Mouse (Mus musculus) NIH3T3 (cell line): Measurements from ENCODE around the gene Ghr.

Experiments
- DNase-seq: peaks from one replicate; pipeline ENCODE4 v3.0.0-alpha.2; 2012; ENCODE audit warnings: low read depth

Ghr gene

DNA sequence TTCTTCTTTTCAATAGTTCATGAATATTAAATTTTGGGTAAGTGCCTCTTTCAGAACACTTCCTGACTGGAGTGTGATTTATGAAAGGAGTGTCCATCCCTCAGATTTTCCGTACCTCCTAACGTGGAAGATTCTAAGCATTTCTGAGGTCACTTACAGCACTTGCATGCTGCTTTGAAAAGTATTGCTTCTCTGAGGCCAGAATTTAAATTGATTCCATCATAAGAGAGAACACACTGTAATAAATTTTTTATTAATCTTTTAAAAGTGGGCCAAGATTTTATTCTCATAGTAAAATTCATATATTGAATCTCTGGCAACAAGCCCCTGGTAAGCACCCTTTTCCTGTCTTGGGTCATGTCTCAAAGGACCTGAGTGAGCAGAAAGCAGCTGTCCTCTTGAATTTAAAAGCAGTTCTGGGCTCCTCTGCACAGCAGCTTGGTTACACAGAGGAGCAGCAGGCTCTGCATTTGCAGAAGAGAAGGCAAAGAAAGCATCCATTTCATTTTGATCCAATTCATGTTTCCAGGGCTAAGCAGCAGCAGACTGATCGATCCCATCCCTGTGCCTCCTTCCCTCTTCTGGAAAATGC, 46.9 kb downstream of the Ghr start:
- no peak for DNase-seq

DNA sequence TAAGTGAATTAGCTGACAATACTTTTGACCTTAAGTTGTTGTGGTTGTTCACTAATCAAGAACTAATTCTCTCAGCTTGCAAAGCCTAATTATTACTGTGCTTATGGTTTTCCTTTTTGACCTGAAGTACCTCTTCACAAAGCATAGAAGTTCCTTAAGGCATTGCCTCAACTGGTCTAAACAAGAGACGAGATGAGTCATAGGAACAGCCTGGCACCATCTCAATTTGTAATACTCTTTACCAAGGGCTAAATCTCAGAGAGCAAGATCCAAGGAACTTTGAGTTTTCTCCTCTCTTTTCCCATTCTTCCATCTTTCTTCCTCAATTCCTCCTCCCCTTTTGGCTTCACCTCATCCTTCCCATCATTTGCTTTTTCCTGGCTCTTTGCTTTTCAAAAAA, 69.3 kb downstream of the Ghr start:
- DNase-seq = peak; percentile 67

DNA sequence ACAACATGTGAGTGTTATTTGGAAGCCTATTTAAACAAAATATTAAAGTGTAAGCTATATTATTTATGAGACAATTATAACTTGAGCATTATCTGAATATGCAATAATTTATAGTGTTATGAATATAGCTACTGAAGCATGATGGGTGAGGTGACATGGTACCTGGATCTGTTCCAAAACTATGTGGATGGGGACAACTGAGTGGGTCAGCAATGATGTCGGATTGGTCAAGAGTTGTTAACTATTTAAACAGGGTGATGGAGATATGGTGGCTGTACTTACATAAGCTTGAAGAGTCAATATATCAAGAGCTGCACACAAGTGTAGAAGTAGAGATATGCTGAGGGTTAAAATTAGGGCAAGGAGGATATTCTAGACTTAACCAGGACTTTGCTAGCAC, 70.9 kb downstream of the Ghr start:
- DNase-seq = no peak

DNA sequence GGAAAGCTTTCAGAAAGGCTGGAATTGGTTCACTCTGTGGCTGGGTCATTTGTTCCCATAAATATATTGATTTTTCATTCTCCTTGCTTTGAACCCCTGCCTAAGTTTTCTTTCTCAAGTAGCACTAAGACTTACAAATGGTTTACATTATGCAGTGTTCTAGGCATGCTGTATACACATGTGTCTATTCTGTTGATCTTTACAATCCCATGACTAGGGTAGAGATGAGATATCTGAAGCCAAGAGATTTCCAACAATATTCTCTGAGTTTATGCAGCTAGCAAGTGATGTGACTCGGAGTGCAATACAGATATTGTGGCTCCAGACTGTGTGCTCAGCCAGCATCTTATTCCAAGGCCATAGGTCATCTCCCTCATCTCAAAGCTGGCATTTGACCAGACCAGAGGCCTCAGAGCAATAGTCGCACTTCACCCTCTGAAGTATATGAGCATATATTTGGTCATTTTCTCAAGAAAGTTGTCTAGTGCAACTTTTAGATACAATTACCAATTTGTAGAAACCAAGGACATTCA, 71.6 kb downstream of the Ghr start:
- DNase-seq = no peak

DNA sequence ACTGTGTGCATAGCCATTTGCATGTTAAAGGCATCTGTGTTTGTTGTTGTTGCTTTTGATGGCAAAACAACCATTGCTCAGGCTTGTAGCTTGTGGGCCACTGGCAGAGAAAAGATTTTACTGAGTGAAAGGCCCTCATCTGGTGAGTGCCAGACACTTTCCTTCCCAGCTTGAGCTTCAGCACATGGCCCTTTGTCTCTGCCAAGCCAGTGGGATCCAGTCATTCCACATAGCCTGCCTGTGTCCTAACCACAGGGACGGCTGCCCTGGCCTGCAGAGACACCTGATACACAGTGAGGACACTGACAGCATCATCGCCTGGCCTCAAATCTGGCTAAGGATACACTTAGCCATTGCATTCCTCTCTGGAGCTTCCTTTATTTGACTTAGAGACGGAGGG, 74.2 kb downstream of the Ghr start:
- peak; percentile 15 for DNase-seq

DNA sequence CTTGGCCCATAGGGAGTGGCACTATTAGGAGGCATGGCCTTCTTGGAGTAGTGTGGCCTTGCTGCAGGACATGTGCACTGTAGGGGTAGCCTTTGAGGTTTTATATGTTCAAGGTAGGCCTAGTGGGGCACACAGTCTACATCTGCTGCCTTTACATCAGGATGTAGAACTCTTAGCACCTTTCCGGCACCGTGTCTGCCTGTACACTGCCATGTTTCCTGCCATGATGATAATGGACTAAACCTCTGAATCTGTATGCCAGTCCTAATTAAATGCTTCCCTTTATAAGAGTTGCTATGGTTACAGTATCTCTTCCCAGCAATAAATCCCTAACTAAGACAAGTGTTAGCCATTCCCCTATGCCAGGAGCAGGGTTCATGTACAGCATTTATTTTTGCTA, 76.0 kb downstream of the Ghr start:
- no peak for DNase-seq

DNA sequence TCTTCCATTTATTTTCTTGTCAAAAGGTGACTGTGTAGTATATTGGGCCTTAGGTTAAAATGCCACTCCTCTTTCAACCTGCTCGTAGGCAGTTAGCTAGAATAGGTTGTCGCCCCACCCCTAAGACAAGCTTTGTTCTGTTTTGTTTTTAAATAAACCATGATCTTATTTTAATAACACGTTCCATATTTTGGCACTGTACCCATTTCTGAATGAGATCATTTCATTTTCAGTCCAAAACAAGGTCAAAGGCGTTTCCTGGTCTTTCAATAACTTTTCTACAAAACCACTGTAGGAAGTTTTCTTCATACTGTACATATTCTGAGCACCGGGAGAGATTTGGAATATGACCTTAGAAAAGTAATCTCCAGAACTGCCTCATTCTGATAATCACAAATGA, 78.6 kb downstream of the Ghr start:
- peak; percentile 19 for DNase-seq

DNA sequence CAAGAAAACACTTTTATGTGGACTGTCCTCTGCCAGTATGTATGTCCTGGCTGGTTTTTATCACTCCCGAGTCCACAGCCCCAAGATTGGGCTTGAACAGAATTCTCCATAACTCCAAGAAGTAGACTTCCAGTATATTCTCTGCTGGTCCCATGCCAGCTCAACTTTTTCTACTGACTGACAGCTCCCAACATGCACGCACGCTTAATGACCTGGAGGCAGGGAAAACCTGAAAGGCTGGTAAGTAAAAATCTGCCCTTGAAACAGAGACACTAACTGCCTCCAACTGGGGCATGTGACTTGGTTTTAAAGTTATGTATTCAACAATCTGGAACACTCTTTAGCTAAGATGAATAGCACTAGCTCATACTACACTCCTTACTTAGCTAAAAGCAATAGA, 81.6 kb downstream of the Ghr start:
- DNase-seq = no peak

DNA sequence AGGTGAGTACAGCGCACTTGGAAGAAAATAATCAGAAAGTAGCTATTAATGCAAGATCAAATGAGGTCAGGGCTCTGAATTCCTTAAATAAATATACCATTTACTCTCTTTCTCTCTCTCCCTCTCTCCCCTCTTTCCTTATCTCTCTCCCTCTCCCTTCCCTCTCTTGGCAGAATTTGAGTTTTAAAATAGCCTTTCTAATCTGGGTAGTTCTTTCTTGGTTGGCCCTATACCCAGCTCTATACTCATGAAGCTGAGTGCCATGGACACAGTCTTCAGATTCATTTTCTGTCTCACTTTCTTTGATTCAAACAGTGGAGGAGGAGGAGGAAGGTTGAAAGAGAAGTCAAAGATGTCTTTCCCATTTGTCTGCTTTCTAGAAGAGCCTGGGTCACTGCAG, 84.3 kb downstream of the Ghr start:
- no peak for DNase-seq

DNA sequence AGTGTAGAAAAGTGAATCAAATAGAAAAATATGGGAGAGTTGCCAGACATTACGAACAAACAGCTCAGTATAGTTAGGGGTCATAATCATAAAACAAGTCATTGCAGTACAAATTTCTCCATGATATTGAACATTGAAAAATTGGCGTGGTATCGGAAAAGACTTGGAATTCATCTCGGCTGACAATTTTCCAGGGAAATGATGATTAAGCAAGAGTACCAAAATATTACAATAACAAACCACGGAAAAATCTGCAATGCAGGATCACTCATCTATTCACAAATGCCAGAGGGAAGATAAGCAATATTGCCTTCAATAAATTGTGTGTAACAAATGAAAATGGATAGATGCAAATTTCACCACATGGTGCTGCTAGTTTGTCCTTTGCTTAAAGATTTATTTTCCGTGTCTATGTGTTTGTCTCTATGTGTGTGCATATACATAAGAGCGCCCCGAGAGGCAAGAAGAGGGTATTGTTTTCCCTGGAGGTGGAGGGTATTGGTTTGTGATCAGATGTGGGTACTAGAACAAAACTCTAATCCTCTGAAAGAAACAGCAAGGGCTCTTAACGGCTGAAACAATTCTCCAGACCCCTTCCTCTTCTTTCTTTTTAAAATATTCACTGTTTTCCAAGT, 85.2 kb downstream of the Ghr start:
- peak; percentile 54 for DNase-seq

DNA sequence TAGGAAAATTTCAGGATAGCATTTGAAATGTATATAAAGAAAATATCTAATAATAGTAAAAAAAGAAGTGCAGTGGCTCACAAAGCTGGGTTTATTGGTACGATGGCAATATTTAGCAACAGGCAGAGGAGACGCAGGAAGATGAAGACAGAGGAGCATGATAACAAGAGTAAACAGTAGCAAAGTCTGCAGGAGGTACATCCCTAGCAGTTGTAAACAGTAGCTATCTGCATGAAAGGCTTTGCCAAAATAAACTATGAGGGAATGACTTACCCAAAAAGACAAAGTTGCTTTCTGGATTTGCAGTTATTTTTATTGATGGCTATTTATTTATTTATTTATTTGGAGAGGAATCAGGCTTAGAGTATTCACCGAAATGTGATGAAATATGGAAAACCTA, 92.4 kb downstream of the Ghr start:
- no peak for DNase-seq

DNA sequence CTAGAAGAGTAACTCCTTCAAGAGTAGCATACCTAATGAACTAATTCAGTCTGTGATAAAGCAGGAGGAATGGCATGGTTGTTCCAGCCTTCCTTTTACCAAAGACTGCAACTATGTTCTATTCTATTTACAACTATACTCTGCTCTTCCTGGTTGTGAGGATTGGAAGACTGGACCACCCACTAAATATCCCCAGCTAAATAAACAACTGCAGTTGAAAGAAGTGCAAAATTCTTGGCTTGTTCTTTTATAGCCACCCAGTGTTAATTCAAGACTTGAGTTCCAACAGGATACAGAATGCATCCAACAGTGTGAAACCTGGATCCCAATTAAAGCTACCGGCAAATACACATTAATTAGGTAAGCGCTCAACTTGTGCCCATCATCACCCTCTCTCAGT, 93.3 kb downstream of the Ghr start:
- DNase-seq = no peak

DNA sequence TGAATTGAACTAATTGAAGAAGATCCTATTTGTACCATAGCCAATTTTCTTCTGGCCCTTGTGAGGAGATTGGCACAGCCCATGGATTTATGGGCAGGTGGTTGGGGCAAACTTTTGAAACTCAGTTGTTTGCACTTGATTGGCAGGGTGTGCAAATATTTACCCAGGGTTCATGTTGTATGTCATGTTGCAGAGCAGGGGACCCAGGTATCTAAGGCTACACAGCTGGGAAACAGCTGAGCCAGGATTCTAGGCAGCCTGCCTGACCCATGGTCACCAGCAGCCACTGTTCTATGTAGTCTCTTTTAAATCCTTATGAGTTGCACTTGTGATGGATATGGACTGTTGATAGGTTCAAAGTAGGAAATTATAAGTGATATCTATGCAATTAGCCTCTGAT, 94.1 kb downstream of the Ghr start:
- no peak for DNase-seq

DNA sequence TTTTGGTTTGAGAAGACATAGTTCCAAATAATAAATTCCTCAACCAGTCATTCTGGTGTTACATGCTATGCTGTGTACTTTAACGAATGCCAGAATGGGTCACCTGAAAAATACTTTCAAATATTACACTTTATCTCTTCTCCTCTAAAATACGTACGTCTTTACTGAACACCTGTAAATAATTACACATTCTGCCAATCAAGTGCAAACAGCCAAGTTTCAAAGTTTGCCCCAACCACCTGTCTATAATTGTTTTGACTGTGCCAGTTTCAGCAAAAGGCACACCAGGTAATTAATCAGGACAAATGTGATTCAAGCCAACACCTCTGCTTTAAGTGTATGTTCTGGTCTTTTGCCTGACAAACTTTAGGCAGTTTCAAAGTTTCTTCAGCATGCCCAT, 94.7 kb downstream of the Ghr start:
- DNase-seq = no peak

DNA sequence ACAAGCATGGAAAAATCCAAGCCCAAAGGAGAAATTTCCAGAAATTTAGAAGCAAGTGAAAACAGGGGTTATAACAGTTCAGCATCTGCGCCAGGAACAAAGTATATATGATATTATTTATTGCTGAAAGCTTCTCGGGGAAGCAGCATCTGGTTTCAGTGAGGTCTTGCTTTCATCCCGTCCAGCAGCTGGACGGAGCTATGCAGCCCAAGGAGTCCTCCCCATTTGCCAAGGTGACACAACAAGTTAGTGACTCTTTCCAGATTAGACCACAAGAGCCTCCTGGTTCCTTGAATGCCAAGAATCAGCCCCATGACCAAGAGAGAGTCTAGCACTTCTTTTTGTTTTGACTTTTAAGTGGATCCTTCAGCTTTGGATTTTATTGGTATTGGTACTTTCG, 96.6 kb downstream of the Ghr start:
- DNase-seq = peak; percentile 37

DNA sequence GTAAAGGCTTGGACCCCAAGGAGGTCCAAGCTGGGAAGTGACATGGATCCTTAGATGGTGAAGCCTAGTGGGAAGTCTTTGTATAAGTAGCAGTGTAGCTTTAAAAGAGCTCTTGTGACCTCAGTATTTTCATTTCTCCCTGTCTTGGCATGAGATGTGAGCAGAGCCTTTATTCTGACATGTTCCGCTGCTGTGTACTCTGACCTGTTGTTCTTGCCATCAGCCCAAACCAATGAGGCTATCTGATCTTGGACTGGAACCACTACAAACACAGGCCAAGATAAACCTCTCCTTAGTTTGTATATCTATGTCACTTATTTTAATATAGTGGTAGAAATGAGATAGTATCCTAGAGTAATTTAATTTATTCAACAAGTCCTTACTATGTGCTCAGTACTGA, 97.9 kb downstream of the Ghr start:
- no peak for DNase-seq

DNA sequence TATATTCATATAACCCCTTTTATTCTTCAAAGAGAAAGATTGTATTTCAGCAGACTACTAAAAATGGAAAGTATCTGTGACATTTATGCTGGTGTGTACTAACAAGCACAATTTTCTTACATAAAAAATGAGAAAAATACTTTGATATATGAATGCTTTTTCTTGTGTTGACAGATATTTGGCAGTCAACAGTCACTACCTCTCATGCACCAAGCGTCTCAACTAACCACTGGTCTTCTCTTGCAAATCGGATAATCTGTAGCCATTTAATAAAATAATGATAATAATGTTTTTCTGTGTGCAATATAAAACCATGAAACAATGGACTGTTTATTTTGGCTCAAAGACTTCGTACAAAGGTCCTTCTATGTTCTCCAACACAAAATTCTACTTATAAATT, 99.8 kb downstream of the Ghr start:
- peak; percentile 55 for DNase-seq

DNA sequence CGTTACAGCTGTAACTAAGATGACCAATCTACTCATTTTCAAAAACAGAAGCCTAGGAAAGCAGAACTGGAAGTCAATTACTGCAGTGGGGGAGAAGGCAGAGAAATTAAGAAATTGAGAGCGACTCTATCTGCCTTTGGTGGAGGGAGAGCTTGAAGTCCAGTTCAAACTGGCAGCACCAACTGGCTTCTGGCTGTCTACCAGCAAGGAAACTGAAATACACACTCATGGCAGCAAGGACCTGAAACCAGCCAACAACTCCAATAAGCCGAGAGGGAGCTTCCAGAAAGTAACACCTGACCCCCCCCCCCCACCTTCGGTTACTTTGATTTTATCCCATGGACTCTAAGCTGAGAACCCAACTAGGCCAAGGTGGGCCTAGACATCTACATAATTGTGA, 114.1 kb downstream of the Ghr start:
- no peak for DNase-seq

DNA sequence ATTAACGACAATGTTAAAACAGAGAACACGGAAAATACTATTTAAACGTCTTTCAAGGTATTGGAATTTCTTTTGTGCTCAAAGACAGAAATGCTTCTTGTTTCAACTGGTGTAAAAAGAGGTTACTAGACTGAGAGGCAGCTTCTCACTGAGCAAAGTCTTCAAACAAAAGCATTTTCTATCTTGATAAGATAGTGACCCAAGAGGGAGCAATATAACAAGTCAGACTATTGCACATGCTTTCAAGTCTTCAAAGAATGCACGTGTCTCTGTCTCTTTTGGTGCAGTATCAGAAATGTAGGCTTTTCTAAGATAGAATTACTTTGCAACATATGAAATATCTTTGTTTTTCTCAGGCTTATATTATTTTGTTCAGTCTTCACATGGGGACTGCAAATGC, 116.7 kb downstream of the Ghr start:
- no peak for DNase-seq

DNA sequence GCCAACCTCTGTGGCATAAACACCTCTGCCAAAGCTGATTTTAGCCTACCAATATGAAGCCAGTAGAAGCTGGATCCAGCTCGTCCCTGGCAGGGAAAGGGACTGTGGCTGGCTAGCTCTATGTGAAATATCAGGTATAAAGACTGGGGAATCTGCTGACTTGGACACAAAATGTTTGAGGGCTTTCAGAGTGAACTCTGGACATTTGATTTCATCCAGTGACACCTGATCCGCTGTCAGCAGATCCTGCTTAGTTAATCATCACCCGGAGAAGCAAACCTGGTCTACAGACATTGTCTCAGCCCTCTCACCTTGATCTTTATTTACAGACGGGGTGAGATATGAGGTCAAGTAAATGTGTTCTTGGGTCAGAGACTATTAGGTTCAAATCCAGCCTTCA, 118.5 kb downstream of the Ghr start:
- DNase-seq = no peak

DNA sequence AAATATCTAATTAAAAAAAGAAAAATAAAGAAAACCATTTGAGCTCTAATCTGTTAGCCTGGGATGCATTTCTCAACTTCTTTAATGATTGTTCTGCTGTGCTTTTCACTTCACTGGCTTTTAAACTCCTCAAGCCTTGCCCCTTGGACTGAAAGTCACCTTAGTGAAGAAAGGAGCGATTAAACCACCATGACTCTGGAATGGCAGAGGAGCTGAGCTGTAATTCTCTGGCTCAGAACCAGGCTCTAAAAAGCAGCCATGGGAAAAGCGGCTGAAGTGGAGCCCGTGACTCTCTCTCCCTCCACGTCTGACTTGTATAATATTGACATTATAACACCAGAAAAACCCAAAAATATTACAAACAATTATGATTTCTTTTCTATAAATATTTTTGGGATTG, 126.7 kb downstream of the Ghr start:
- DNase-seq = no peak

DNA sequence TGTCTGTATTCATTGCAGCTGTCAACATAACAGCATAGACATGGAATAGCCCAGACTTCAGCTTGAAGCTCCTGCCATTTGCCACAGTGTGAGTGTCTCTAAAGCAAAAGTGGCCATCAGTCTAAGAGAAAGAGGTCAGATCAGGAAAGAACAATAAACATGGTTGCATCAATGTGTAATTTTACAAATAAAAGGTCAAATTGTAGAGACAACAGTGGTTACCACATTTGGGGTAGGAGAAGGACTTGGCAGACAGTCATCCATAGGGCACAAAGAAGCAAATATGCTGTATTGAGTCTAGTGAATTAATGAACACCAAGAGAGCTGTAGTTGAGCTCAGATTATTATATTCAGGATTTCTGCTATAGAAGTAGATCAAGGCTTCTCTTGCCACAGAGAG, 127.7 kb downstream of the Ghr start:
- DNase-seq = no peak

DNA sequence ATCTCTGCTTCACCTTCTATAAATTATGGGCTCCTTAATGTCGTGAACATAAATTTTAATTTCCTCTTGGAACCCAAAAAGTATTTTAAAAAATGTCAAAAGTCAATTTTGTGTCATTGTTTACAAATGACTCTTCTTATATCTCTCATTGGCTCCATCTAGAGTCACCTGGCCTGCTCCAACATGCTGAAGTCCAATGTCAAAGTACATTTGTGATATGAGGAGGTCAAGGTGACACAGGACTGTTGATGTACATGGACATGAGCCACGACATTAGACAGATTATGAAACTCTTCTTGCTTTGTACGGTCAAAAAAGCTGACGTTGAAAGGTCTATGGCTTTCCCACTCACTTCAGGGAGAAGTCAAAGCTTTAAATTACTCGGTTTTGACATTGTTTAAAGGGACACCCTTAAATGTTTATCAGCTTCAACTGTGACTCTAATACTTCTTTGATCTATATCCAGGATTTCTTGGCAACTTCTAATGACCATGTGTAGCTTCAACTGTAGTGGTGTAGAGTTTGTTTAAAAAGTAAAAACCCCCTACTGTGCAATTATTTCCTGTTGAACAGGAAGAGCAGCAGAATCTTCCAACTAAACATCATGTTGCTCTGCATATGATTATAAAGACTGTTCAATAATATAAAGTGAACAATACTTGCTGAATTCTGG, 131.1 kb downstream of the Ghr start:
- no peak for DNase-seq

DNA sequence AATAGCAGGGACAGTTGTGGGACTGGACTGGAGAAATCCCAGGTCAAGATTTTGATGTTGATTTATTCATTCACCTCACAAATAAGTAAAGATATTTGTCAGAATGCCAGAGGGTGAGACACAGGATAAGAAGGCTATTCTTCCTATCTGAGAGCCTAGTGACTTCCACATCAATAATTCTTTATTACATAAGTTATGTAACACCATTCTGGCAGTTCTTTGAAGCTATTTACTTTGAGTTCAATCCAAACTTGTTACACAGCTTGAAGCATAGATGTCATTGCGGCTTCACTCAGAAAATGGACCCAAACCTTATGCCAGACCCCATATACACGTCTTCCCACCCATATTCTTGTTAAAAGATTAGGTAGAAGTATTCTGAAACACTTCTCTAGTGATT, 133.7 kb downstream of the Ghr start:
- DNase-seq = no peak
